Mouse (Mus musculus): Measurements from ENCODE around the gene Cps1. TPM values are rescaled to one million over a fixed set of nuclear protein-coding genes. Genes with fewer than 3 reads are reported as not detected.

The Cps1 gene
- polyA plus RNA-seq (2015; fragmentation: Nextera tagmentation; extraction: Ambion mirVana): 0.14 and 0.17 TPM in 2 replicates

DNA sequence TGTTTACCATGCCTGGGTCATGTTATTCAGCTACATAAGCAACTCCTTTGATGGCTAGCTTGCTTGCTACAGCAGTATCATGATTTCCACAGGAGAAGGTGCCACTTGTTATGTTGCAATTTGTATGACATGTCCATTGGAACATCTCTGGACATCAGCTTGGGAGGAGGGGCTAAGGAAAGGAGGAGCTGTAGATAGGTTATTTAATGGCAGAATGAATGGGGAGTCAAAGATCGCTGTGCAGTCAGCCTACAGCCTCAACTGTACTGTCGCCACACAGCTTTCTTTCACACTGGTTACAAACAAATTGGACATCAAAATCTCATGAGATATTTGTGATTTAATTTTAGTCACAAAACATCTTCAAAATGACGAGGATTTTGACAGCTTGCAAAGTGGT is at the start of gene Cps1:
Gene Cps1 (plus strand): TSS at position 230 of the 400 bp plus-strand sequence.
- Histone ChIP-seq H3K4me2 (replicated peaks; ENCODE audit: low read depth, low read length) (no peak within 1 kb of the TSS), H3K9me3 (ENCODE audit: low read length) (no peaks in the 10 kb centered on the region), H3K9ac (replicated peaks; ENCODE audit: low read length) (no peak within 1 kb of the TSS), H3K4me3 (ENCODE audit: low read length) (no peak within 1 kb of the TSS), H3K4me1 (ENCODE audit: insufficient read depth, low read length) (no peaks in the 10 kb centered on the region), H3K27ac (ENCODE audit: low read length) (no peak within 1 kb of the TSS), H3K36me3 (ENCODE audit: insufficient read depth, low read length) (no peaks in the 10 kb centered on the region), H3K27me3 (ENCODE audit: insufficient read depth, low read length) (no peaks in the 10 kb centered on the region)
- ATAC-seq (ENCODE audit: low FRiP score, low TSS enrichment): no peak
- WGBS: 80% methylated on average over 3 of the region's 3 CpGs

DNA sequence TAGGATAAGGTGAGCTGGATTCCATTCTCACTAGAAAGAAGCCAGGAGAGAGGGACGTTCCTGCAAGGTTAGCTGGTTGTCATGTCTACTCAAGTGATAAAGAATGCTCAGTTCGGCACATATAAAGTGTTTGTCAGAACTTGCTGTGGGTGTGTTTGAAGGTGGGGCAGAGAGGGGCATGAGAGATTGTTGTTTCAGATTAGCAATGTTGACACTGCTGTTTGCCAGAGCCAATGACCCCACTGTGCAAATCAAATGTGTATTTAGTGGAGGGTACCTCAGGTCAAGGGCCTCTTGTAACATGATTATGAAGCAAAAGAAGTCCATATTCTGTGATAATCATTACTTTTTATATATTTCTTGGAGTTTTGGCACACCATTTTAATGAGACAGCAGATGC is 45.1 kb upstream of the Cps1 start:
- Histone ChIP-seq H3K27me3 (ENCODE audit: insufficient read depth, low read length) (no peaks in the 10 kb centered on the region), H3K9me3 (ENCODE audit: low read length) (no peaks in the 10 kb centered on the region), H3K4me1 (ENCODE audit: insufficient read depth, low read length) (no peaks in the 10 kb centered on the region), H3K36me3 (ENCODE audit: insufficient read depth, low read length) (no peaks in the 10 kb centered on the region), H3K27ac (ENCODE audit: low read length) (no peak overlapping the region), H3K4me3 (ENCODE audit: low read length) (no peak overlapping the region), H3K9ac (replicated peaks; ENCODE audit: low read length) (no peak overlapping the region), H3K4me2 (replicated peaks; ENCODE audit: low read depth, low read length) (no peak overlapping the region)
- 52% methylated on average over 2 of the region's 2 CpGs for WGBS
- no peak for ATAC-seq (ENCODE audit: low FRiP score, low TSS enrichment)

DNA sequence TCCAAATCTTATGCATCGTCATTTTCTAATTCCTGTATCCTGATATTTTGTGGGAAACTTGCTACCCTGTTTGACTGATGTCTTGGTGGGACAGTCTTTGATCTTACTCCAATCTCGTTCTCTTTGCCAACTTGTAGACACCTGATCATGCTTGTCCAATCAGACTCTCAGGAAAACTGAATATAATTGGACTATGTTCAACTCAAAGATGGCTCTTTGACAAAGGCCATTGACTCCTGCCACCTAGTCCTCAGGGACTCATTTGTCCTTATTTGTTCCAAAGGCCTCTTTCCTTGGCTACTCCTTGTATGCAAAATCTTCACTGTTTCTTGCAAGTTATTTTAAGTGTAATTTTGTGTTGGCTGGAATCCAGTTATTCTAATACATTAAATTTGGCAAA is 44.2 kb upstream of the Cps1 start:
- Histone ChIP-seq H3K36me3 (ENCODE audit: insufficient read depth, low read length) (no peaks in the 10 kb centered on the region), H3K4me1 (ENCODE audit: insufficient read depth, low read length) (no peaks in the 10 kb centered on the region), H3K27ac (ENCODE audit: low read length) (no peak overlapping the region), H3K4me2 (replicated peaks; ENCODE audit: low read depth, low read length) (no peak overlapping the region), H3K4me3 (ENCODE audit: low read length) (no peak overlapping the region), H3K27me3 (ENCODE audit: insufficient read depth, low read length) (no peaks in the 10 kb centered on the region), H3K9ac (replicated peaks; ENCODE audit: low read length) (no peak overlapping the region), H3K9me3 (ENCODE audit: low read length) (no peaks in the 10 kb centered on the region)
- WGBS: 81% methylated on average over 2 of the region's 2 CpGs
- no peak for ATAC-seq (ENCODE audit: low FRiP score, low TSS enrichment)

DNA sequence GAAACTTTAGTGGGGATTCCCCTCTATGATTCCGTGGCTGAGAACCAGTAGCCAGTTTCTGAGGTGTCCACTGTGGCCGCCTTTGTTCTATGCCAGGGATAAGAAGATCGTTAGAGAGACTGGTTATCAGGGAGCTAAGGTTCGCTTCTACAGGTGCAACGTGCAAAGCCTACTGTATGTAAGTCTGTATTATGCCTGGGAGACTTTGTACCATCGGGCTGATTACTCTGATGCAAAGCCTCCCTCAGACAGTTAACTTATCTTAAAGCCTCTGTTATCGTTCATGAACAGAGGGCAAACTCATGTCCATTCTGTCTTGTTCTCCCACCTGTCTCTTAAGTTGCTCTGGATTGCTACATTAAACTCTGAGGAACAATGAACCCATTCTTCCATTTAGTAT is 43.7 kb upstream of the Cps1 start:
- Histone ChIP-seq H3K36me3 (ENCODE audit: insufficient read depth, low read length) (no peaks in the 10 kb centered on the region), H3K4me2 (replicated peaks; ENCODE audit: low read depth, low read length) (no peak overlapping the region), H3K27me3 (ENCODE audit: insufficient read depth, low read length) (no peaks in the 10 kb centered on the region), H3K27ac (ENCODE audit: low read length) (no peak overlapping the region), H3K9me3 (ENCODE audit: low read length) (no peaks in the 10 kb centered on the region), H3K4me3 (ENCODE audit: low read length) (no peak overlapping the region), H3K4me1 (ENCODE audit: insufficient read depth, low read length) (no peaks in the 10 kb centered on the region), H3K9ac (replicated peaks; ENCODE audit: low read length) (no peak overlapping the region)
- WGBS: 88% methylated on average over 7 of the region's 7 CpGs
- no peak for ATAC-seq (ENCODE audit: low FRiP score, low TSS enrichment)

DNA sequence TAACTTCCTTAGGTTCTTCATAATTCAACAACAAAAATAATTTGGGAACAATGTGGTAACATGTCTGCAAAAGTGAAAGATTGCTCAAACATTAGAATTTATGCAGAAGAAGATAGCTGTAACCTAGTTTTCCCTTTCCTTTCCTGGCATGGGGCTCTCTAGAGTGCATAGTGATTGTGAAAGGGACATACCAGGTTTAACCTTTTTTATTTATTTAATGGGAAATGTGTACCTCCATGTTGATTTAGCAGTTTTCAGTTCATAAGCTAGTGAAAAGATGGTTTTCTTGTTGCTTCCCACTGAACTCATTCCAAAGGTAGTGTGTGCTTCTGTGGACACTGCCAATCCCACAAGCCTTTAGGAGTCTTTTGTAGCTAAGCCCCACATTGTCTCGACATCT is 30.4 kb upstream of the Cps1 start:
- H3K4me1 ChIP-seq (ENCODE audit: insufficient read depth, low read length): no peaks in the 10 kb centered on the region
- peaks cover 6% of the 10 kb centered on the region for H3K9me3 ChIP-seq (ENCODE audit: low read length)
- no peaks in the 10 kb centered on the region for H3K27me3 ChIP-seq (ENCODE audit: insufficient read depth, low read length)
- H3K4me2 ChIP-seq (replicated peaks; ENCODE audit: low read depth, low read length): no peak overlapping the region
- H3K4me3 ChIP-seq (ENCODE audit: low read length): no peak overlapping the region
- no peak for ATAC-seq (ENCODE audit: low FRiP score, low TSS enrichment)
- no peak overlapping the region for H3K27ac ChIP-seq (ENCODE audit: low read length)
- H3K9ac ChIP-seq (replicated peaks; ENCODE audit: low read length): no peak overlapping the region
- no peaks in the 10 kb centered on the region for H3K36me3 ChIP-seq (ENCODE audit: insufficient read depth, low read length)
- WGBS: 90% methylated on average over 1 of the region's 1 CpGs

DNA sequence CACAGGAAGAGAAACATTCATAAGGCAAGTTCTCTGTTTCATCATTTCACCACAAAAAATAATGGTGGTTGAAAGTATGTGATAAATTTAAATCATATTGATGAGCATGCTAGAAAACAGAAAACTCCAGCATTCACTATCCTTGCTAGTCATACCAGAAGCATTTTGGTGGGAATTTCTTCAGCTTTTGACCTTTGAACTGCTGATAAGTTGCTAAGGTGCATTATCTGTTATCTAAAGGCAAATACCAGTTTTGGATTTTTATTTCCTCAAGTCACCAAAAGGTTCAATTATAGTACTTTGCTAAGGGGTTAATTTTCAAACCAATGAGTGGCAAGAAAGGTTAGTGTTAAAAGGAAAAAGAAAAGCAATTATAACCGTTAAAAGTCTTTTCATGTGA is 23.6 kb upstream of the Cps1 start:
- ATAC-seq (ENCODE audit: low FRiP score, low TSS enrichment): no peak
- no peaks in the 10 kb centered on the region for H3K27me3 ChIP-seq (ENCODE audit: insufficient read depth, low read length)
- H3K4me1 ChIP-seq (ENCODE audit: insufficient read depth, low read length): no peaks in the 10 kb centered on the region
- no peak overlapping the region for H3K9ac ChIP-seq (replicated peaks; ENCODE audit: low read length)
- no peak overlapping the region for H3K27ac ChIP-seq (ENCODE audit: low read length)
- H3K4me3 ChIP-seq (ENCODE audit: low read length): no peak overlapping the region
- no peak overlapping the region for H3K4me2 ChIP-seq (replicated peaks; ENCODE audit: low read depth, low read length)
- no peaks in the 10 kb centered on the region for H3K36me3 ChIP-seq (ENCODE audit: insufficient read depth, low read length)
- 69% methylated on average over 1 of the region's 1 CpGs for WGBS
- H3K9me3 ChIP-seq (ENCODE audit: low read length): peaks cover 6% of the 10 kb centered on the region

DNA sequence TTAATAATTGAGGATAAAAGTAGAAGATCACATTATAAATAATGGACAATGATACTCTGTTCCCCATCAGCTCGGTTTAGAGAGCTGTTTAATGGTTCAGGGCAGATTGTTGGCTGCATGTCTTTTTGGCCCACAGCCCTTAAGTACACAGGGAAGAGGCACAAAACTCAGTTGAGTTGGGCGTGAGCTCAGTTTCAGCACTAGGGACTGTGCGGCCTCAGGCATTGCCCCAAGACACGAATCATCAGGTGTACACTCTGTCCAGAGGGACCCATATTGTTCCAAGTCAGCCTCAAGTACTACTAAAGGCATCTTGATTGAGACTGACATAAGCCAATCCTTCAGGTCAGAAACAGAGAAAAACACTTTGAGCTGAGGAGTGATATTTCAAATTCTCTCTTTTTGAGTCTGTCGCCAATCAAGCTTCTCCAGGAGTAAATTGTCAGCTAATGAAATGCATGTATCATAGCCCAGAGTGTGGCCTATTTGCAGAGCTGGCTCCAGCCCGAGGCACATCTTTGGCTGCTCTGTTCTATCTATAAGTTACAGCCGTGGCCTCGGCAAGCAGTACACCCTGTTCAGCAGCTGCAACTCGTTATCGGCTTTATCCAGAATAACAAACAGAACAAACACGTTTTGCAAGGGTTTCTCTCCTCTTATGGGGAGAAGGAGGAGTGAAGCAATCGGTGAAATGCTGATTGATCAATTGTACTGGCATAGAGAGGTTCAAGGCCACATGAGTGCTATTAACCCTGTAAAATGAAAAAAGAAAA is 19.2 kb upstream of the Cps1 start:
- 58% methylated on average over 12 of the region's 12 CpGs for WGBS
- no peak overlapping the region for H3K4me3 ChIP-seq (ENCODE audit: low read length)
- H3K4me2 ChIP-seq (replicated peaks; ENCODE audit: low read depth, low read length): no peak overlapping the region
- no peak for ATAC-seq (ENCODE audit: low FRiP score, low TSS enrichment)
- no peak overlapping the region for H3K27ac ChIP-seq (ENCODE audit: low read length)
- H3K9me3 ChIP-seq (ENCODE audit: low read length): no peaks in the 10 kb centered on the region
- H3K27me3 ChIP-seq (ENCODE audit: insufficient read depth, low read length): no peaks in the 10 kb centered on the region
- no peaks in the 10 kb centered on the region for H3K4me1 ChIP-seq (ENCODE audit: insufficient read depth, low read length)
- H3K36me3 ChIP-seq (ENCODE audit: insufficient read depth, low read length): no peaks in the 10 kb centered on the region
- no peak overlapping the region for H3K9ac ChIP-seq (replicated peaks; ENCODE audit: low read length)

DNA sequence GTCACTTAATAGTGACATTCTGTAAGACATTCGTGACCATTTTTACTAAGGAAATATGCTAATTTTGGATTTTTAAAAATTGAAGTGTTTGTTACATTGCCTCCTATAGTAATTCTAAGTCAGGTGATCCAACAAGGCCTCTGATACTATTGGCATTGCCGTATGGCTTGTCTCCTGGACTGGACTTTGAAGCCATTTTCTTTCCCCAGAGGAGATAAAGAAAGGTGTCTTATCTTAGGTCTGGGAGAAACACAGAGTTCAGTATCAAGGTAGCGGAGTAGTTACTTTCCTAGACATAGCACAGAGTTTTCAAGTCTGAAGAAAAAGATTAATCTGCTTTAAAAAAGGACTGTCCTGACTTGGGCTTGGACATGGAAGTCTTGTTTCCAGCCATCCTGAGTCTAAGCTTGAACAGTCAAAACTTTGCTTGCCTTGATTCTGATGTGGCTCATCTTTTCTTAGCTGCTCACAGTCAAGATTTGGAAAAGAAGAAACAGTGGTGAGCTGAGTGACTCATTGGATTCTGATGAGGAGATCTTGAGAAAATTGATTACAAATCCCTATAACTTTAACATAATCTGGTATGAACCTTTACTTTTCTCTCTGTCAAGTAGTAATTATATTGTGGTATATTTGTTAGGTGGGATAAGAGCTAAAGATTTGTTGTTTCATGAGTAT is 11.1 kb upstream of the Cps1 start:
- Histone ChIP-seq H3K4me1 (ENCODE audit: insufficient read depth, low read length) (no peaks in the 10 kb centered on the region), H3K27me3 (ENCODE audit: insufficient read depth, low read length) (no peaks in the 10 kb centered on the region), H3K4me3 (ENCODE audit: low read length) (no peak overlapping the region), H3K9ac (replicated peaks; ENCODE audit: low read length) (no peak overlapping the region), H3K9me3 (ENCODE audit: low read length) (no peaks in the 10 kb centered on the region; the same call in 1 of the 2 replicates), H3K36me3 (ENCODE audit: insufficient read depth, low read length) (no peaks in the 10 kb centered on the region), H3K4me2 (replicated peaks; ENCODE audit: low read depth, low read length) (no peak overlapping the region), H3K27ac (ENCODE audit: low read length) (no peak overlapping the region)
- no peak for ATAC-seq (ENCODE audit: low FRiP score, low TSS enrichment)
- 89% methylated on average over 3 of the region's 3 CpGs for WGBS

DNA sequence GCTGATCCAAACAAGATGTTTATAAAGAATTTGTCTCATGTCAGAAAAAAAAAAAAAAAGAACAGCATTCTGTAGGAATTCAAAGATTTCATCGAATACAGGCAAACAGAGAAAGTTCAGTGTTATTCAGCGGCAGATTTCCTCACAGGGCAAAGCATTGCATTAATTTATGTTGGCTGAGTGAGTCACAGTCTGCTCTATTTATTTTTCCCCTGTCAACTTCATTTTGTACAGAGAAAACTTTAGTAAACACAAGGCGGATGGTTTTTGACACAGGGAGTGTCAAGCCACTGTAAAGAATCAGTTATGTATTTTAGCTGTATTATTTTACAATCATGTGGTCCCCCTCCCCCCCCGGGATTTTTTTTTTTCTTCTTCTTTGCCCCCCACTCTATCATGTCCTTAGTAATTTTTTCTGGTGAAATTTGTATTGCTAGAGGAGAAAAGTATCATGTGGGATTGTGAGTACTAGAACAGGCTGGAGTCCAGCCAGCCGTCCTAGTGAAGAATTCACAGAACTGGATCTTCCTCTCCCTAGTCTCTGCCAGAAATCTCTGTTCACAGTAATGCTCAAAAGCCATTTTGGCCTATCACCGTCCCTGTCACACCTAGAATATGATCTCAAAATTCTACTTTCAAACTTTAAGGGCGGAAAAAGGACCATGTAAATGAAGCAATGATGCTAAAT is 9.3 kb upstream of the Cps1 start:
- Histone ChIP-seq H3K27ac (ENCODE audit: low read length) (no peak overlapping the region), H3K9me3 (ENCODE audit: low read length) (no peaks in the 10 kb centered on the region; the same call in 1 of the 2 replicates), H3K9ac (replicated peaks; ENCODE audit: low read length) (no peak overlapping the region), H3K4me3 (ENCODE audit: low read length) (no peak overlapping the region), H3K27me3 (ENCODE audit: insufficient read depth, low read length) (no peaks in the 10 kb centered on the region), H3K4me2 (replicated peaks; ENCODE audit: low read depth, low read length) (no peak overlapping the region), H3K4me1 (ENCODE audit: insufficient read depth, low read length) (no peaks in the 10 kb centered on the region), H3K36me3 (ENCODE audit: insufficient read depth, low read length) (no peaks in the 10 kb centered on the region)
- ATAC-seq (ENCODE audit: low FRiP score, low TSS enrichment): no peak
- WGBS: 73% methylated on average over 7 of the region's 7 CpGs

DNA sequence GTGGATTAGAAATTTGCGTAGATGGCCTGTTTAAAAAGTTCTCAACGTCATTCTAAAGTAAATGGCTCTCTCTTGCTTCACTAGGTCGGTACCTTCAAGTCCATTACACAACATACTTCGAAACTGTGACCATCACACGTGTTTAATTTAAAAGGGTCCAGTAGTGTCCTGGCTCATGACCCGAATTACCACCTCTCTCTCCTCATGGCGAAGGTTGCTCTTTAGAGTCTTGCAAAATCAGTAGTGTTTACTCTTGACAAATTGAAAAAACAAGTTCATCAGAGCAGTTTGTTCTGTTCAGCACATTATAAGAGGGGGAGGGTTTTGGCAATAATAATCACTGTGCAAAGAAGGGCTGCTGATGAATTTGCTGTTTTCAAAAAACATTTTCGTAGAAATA is 6.3 kb upstream of the Cps1 start:
- H3K36me3 ChIP-seq (ENCODE audit: insufficient read depth, low read length): no peaks in the 10 kb centered on the region
- no peaks in the 10 kb centered on the region for H3K4me1 ChIP-seq (ENCODE audit: insufficient read depth, low read length)
- no peak for ATAC-seq (ENCODE audit: low FRiP score, low TSS enrichment)
- WGBS: 63% methylated on average over 8 of the region's 8 CpGs
- H3K9ac ChIP-seq (replicated peaks; ENCODE audit: low read length): no peak overlapping the region
- H3K9me3 ChIP-seq (ENCODE audit: low read length): no peaks in the 10 kb centered on the region
- no peak overlapping the region for H3K4me3 ChIP-seq (ENCODE audit: low read length)
- no peaks in the 10 kb centered on the region for H3K27me3 ChIP-seq (ENCODE audit: insufficient read depth, low read length)
- no peak overlapping the region for H3K27ac ChIP-seq (ENCODE audit: low read length)
- no peak overlapping the region for H3K4me2 ChIP-seq (replicated peaks; ENCODE audit: low read depth, low read length)
